Mouse (Mus musculus) hindbrain, postnatal 0 days (tissue): ENCODE measurements at regions not wholly inside any gene's neighbourhood (a gene's known extent, or its start where the extent isn't known, plus 50 kb on each side); places are given as distances from the start of the nearest gene placed in this dataset.

Experiments
- ATAC-seq: fragments of 200-750 bp; cut with Nextera tagmentation; 2 replicates; pipeline ENCODE4 v1.8.0; 2017; ENCODE audit warnings: mild to moderate bottlenecking, moderate TSS enrichment, moderate library complexity
- DNase-seq: peaks from one replicate; pipeline ENCODE4 v3.0.0-alpha.2; 2015; ENCODE audit warnings: low spot score
- H3K27ac ChIP-seq: fragments of 300-500 bp; sonication (generic); 2 replicates; pipeline ENCODE4 v1.5.1; 2014; ENCODE audit warnings: mild to moderate bottlenecking
- H3K27me3 ChIP-seq: fragments of 300-500 bp; sonication (generic); 2 replicates; pipeline ENCODE4 v1.6.1; 2014; ENCODE audit warnings: low read length, mixed read lengths; ENCODE audit not compliant: insufficient read depth
- H3K36me3 ChIP-seq: fragments of 300-500 bp; sonication (generic); 2 replicates; pipeline ENCODE4 v1.6.1; 2014; ENCODE audit warnings: low read length, mixed read lengths; ENCODE audit not compliant: insufficient read depth
- H3K4me1 ChIP-seq: fragments of 300-500 bp; sonication (generic); 2 replicates; pipeline ENCODE4 v1.6.1; 2014; ENCODE audit warnings: antibody characterized with exemption, low read length, mixed read lengths; ENCODE audit not compliant: insufficient read depth
- H3K4me2 ChIP-seq: fragments of 300-500 bp; sonication (generic); 2 replicates; pipeline ENCODE4 v1.6.1; 2014; ENCODE audit warnings: low read depth, mild to moderate bottlenecking, low read length, moderate library complexity, mixed read lengths
- H3K4me3 ChIP-seq: fragments of 300-500 bp; sonication (generic); 2 replicates; pipeline ENCODE4 v1.5.1; 2014; ENCODE audit warnings: low read length
- H3K9ac ChIP-seq: fragments of 300-500 bp; sonication (generic); replicated peaks from 2 replicates; pipeline ENCODE4 v1.6.1; 2014; ENCODE audit warnings: mild to moderate bottlenecking, low read length, moderate library complexity, mixed read lengths
- H3K9me3 ChIP-seq: fragments of 300-500 bp; sonication (generic); 2 replicates; pipeline ENCODE4 v1.6.1; 2016; ENCODE audit warnings: low read length, mixed read lengths
- CTCF ChIP-seq: IDR thresholded peaks from 2 replicates; pipeline ENCODE4 v1.5.1; 2016; ENCODE audit warnings: antibody characterized with exemption, control low read depth, low read depth
- WGBS: fragments of 180-500 bp; shearing (Covaris S2); extraction: QIAGEN DNeasy Blood & Tissue Kit; methylation state at CpG from one replicate; pipeline ENCODE4 v1.1.7; 2014; 5-methylcytosine and 5-hydroxymethylcytosine counted together

DNA sequence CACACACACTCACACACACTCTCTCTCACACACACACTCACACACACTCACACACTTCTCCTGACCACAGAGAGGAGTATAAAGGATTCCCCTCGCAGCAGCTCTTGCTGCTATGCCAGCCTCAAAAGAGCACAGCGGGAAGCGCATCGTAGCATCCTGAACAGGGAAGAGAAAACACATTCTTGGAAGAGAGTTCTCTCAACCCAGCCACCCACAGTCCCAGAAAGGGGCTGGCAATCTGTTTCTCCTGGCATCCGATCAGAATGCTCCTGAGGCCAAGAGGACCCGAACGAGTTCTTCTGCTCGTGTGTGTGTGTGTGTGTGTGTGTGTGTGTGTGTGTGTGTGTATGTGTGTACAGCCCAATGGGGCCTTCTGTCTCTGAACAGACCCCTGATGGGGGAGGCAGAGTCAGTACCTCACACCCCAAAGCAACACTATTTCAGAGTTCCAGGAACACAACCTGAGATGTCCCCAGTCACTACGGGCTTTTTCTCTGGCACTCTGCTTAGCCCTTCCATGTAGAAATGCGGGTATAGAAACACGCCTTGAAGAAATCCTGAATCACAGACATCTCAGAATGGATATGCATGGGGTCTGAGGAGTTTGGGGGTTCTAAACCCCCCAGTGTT is 122.8 kb downstream of the Rplp1 start:
- no peak overlapping the region for H3K4me3 ChIP-seq
- DNase-seq (peak; percentile 76), ATAC-seq (peak; percentile 67; the same call in 1 of the 2 replicates)
- no peak overlapping the region for H3K4me2 ChIP-seq
- H3K27me3 ChIP-seq, result no peaks in the 10 kb centered on the region
- no peaks in the 10 kb centered on the region for H3K36me3 ChIP-seq
- no peaks in the 10 kb centered on the region for H3K4me1 ChIP-seq
- H3K27ac ChIP-seq, result no peak overlapping the region
- no peak overlapping the region for H3K9ac ChIP-seq
- no peaks in the 10 kb centered on the region for H3K9me3 ChIP-seq
- WGBS, result 43% methylated on average over 11 of the region's 11 CpGs
- no peak for TF ChIP-seq CTCF

- TF ChIP-seq CTCF, result no peak
- H3K27me3 ChIP-seq, result no peaks in the 10 kb centered on the region
Observed at GRCm38 (mm10) chr9:61790849-61791248, 123.5 kb downstream of the Rplp1 start.

GRCm38 (mm10) chr9:61789066-61789897 is 125.1 kb downstream of the Rplp1 start:
- Histone ChIP-seq H3K9ac (no peak overlapping the region), H3K27ac (no peak overlapping the region), H3K9me3 (no peaks in the 10 kb centered on the region), H3K4me3 (no peak overlapping the region), H3K4me1 (no peaks in the 10 kb centered on the region), H3K27me3 (no peaks in the 10 kb centered on the region), H3K36me3 (no peaks in the 10 kb centered on the region), H3K4me2 (no peak overlapping the region)
- DNase-seq, result no peak
- TF ChIP-seq CTCF, result no peak
- WGBS, result 78% methylated on average over 8 of the region's 8 CpGs
- ATAC-seq, result no peak

More at GRCm38 (mm10) chr9:61790849-61791248, 123.5 kb downstream of the Rplp1 start:
- DNase-seq, result no peak
- Histone ChIP-seq H3K9me3 (no peaks in the 10 kb centered on the region), H3K4me1 (no peaks in the 10 kb centered on the region), H3K27ac (no peak overlapping the region), H3K4me2 (no peak overlapping the region), H3K4me3 (no peak overlapping the region), H3K36me3 (no peaks in the 10 kb centered on the region), H3K9ac (no peak overlapping the region)
- ATAC-seq, result no peak
- WGBS, result 80% methylated on average over 2 of the region's 2 CpGs

DNA sequence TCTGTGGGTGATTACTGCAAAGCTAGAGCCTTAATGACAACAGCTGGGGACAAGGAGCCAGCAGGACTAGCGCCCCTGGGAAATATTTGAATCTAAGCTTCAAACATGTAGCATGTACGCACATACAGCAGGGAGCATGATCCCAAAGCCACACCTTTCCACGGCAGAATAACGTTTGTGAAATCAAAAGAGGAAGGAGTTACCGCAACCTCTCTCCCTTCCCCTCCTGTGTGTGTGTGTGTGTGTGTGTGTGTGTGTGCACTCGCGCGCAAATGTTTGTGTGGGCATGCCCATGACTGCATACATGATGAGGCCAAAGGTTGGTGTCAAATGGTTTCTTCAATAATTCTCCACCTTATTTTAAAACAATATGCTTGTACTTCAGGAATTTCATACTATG is 132.9 kb downstream of the Rplp1 start:
- no peak for TF ChIP-seq CTCF
- Histone ChIP-seq H3K4me1 (no peaks in the 10 kb centered on the region), H3K9ac (no peak overlapping the region), H3K27ac (no peak overlapping the region), H3K4me2 (no peak overlapping the region), H3K36me3 (no peaks in the 10 kb centered on the region), H3K27me3 (no peaks in the 10 kb centered on the region), H3K4me3 (no peak overlapping the region), H3K9me3 (no peaks in the 10 kb centered on the region)
- DNase-seq, result no peak
- ATAC-seq, result no peak
- WGBS, result 88% methylated on average over 8 of the region's 8 CpGs

DNA sequence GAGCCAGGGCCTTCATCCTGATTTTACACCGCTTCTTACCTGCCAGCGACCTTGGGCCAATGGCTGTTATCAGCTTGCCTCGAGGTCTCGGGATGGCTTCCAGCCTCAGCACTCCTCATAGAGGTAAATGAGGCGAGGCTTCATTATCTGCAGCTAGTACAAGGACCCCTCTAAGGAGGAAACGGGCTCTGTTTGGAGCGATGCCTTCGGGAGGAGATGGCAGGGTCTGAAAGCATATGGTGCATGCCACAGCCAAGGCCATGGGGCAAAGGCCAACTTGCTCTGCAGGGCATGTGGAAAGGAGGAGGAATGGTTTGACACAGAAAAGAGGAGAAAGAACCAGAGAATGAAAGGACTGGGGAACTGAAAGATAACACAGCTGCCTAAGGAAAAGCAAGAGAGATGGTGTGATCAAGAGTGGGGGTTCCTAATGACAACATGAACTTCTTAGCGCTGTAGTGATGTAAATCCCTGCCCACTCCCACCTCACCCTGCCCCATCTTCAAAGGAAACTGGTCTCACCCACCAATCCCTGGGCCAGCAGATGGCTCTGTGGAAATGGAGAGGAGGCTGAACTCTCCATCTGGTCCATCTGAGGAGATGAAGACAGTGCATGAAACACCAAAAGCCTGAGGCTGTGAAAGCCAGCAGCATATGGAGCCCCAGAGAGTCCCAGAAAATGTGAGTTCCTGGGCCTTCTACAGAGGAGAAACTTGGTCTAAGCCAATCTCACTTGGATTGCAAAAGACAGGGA is 134.0 kb downstream of the Rplp1 start:
- no peak overlapping the region for H3K27ac ChIP-seq
- no peaks in the 10 kb centered on the region for H3K27me3 ChIP-seq
- H3K36me3 ChIP-seq, result no peaks in the 10 kb centered on the region
- no peaks in the 10 kb centered on the region for H3K4me1 ChIP-seq
- peak; percentile 43 for DNase-seq
- 66% methylated on average over 9 of the region's 9 CpGs for WGBS
- TF ChIP-seq CTCF, result no peak
- H3K4me2 ChIP-seq, result no peak overlapping the region
- no peak overlapping the region for H3K4me3 ChIP-seq
- no peak overlapping the region for H3K9ac ChIP-seq
- no peak for ATAC-seq
- no peaks in the 10 kb centered on the region for H3K9me3 ChIP-seq

DNA sequence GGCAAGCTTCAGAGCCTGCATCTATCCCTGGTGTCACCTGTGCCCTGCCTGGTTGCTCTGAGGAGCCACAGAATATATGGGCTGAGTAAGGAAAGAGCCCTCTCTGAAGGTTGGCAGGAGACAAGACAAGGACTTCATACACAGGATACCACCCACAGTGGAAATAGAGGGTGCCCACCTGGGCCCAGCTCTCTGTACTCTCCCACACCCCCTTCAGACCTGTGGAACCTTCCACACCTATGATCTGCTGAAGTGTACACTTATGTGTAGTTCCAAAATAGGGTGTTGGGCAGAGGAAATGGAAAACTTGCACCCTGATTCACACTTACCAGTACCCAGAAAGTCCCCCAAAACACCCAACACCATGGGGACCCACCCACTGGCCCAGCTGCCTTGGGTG is 135.2 kb downstream of the Rplp1 start:
- H3K9ac ChIP-seq, result no peak overlapping the region
- no peaks in the 10 kb centered on the region for H3K4me1 ChIP-seq
- H3K4me3 ChIP-seq, result no peak overlapping the region
- no peaks in the 10 kb centered on the region for H3K36me3 ChIP-seq
- no peak overlapping the region for H3K4me2 ChIP-seq
- H3K27ac ChIP-seq, result no peak overlapping the region
- no peaks in the 10 kb centered on the region for H3K9me3 ChIP-seq
- H3K27me3 ChIP-seq, result no peaks in the 10 kb centered on the region
- no peak for TF ChIP-seq CTCF
- no peak for DNase-seq
- no peak for ATAC-seq
